Mouse (Mus musculus) CD4-positive, CD25-positive, alpha-beta regulatory T cell, adult 2 months (primary cell): ENCODE results near the gene Mgp.

Source experiments
- DNase-seq: peaks from one replicate; pipeline ENCODE4 v3.0.0-alpha.2; 2012; ENCODE audit warnings: low read depth, low spot score

Mgp gene

DNA sequence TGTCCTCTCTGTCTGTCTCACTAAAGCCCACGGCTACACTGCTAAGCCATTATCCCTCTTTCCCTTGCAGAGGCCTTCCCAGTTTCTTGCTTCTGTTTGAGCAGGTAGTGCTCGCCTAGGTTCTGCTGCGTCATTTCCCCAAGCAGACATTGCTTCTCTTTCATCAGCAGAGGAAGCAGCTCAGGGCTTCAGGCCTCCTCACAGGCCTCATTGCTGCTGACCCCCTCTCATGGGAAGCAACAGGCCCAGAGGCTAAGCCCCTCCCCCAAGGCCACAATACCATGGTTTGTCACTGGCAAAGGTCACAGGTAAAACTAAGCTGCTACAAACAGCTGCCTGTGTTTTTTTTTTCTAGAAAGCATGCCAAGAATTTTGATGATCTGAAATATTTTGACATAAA lies 22.9 kb downstream of the Mgp start:
- DNase-seq: peak; percentile 40

DNA sequence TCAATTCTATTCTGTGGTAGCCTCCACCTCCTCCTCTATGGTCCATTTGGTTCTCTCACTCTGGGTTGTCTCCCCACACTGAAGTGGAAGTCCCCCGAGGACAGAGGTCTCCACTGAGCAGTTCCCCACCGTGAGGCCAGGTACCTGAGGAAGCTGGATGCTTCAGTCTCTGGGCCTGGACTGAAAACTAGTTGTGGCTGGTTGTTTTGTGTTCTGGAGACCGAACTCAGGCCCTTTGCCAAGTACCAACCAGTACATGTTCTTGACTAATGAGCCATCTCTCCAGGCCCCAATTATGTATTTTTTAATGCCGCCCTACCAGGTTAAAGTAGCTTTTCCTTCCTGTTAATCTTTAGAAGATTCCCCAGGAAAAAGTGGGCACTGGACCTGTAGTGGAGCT lies 23.3 kb downstream of the Mgp start:
- DNase-seq: no peak

DNA sequence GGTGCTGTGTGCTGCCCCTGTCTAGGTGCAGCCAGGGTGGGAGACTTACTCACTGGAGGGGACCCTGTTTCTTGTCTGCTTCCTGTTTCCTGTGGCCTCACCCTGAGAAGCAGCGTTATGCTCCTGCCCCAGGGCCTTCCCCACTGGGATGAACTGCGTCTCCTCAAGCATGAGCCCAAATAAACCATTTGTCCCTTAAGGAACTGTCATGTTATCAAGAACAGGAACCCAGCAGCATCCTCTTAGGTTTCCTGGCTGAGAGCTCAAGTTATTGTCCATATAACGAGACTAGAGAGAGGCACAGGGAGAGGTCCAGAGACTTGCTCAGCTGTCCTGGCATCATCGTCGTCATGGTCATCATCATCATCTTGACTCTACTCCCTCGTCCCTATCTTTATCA lies 25.4 kb downstream of the Mgp start:
- no peak for DNase-seq

DNA sequence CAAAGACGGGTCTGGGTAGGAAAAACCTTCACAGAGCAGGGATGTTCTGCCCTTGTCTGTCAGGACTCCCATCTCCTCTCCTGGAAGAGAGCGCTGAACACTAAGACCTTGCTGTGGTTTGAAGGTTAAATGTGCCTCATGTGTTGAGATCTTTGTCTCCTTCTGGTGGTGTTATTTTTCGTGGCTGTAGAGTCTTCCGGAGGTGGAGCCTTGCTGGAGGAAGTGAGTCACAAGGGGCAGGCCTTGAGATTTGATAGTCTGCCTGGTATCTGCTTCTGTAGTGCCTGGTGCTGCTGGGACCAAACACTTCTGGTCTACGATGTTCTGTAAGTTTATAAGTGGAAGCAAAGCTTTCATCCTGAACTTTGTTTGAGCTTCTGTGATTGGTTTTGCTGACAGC lies 26.7 kb downstream of the Mgp start:
- no peak for DNase-seq

DNA sequence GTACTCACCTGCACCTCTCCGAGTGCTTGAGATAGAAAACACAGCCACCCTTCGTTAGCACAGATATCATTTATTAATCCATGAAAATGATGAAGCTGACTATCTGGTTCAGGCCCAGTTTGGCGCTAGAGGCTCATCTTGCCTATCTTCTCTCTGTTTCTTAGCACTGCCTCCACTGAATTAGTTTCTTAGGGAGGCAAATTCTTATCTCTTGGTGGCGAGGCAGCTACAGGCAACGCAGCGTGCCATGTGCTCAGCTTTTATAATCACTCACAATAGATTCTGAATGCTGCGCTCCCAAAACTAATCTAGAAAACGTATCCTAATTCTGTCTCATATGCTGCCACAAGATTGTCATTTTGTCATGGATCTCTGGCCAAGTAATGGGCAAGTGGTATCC lies 27.2 kb downstream of the Mgp start:
- DNase-seq: no peak

DNA sequence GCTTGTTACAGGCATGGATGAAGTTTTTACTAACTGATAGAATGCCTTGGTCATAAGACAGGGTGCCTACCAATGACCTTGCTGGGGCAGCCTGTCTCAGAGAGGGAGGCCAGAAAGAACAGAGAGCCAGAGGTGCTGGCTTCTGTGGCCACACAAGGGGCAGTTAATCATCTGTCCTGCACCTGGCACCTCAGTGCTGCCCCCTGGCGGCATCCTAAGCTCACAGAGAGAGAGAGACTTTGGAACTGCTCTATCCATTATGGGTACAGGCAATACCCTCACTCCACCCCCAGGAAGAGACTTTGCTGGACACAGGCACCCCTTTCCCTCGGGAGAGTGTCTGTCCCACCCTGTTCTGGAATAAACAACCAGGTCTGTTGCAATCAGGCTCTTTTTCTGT lies 27.8 kb downstream of the Mgp start:
- peak; percentile 78 for DNase-seq

DNA sequence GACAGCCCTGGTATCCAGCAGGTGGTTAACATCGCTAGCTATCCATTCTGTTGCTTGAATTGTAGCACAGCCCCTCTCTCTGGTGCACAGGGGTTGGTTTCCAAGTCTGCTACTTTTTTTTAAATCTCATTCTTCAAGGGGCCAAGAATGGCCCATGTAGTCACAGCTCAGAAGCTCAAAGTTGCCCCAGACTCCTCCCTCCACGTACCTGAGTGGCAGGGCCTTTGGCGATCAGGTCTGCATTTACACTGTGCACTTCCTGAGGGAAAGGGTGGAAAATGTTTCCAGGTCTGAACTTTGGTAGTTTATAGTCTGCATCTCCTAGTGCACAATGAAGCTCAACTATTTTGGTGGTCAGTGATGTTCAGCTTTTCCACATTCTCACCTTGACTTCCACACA lies 28.4 kb downstream of the Mgp start:
- DNase-seq: no peak

DNA sequence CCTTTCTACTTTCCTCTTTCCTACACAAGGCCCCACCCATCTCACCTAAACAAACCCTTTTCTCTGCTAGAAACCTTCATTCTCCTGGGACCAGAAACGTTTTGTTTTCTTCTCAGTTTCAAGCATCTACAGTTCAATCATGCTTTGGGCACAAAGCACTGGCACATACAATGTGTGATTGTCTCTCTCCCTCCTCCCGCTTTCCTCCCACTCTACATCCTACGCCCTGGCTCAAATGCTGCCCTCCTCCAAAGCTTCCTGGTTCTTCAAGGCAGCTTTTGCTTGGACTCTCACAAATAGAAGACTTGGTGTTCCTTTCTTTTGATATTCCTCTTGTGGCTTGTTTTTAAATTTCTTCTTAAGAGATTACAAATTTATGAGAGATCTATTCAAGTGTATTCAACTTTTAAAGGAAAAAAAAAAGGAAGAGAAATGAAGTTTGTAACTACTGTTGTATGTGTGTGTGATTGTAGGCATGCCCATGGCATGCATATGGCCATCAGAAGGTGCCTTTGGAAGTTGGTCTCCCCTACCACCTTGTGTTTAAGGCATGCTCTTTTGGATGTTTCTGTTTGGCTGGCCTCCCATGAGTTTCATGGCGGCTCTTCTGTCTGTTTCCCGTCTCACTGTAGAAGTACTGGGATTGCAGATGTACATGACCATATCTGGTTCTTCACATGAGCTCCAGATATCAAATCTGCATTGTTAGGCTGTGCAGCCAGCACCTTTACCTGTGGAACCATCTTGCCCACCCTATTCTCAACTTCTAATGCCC lies 29.7 kb downstream of the Mgp start:
- DNase-seq: no peak

DNA sequence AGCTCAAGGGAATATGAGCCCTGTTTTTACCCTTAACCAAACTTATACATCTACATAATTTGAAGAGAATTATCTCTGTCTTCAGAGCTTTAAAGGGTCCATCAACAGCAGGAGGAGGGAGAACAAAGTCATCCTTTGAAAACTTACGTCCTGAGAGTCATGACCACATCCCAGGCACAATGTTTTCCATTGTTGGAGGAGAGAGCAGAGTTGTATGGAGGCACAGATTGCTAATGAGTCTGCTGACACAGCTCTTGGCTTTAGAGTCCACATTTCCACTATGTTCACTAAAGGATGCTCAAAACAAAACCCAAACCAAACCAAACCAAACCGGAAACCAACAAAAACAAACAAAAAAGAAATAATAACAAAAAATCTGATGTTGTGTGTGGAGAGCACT lies 30.7 kb downstream of the Mgp start:
- DNase-seq: no peak

DNA sequence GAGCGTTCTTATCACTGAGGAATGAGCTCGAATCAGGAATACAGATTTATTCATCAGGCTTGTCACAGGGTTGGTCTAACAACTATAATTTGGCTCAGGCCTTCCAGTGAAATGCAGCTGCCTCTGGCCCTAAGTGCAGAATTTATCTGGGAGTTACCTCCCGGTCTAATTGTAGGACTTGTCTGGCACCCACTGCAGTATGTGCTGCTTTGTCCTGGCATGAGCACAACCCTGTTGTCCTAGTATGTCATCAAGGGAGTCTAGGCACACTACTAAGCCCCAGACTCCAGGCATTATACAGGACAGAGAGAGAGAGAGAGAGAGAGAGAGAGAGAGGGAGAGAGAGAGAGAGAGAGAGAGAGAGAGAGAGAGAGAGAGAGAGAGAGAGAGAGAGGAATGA lies 38.3 kb downstream of the Mgp start:
- DNase-seq: no peak

DNA sequence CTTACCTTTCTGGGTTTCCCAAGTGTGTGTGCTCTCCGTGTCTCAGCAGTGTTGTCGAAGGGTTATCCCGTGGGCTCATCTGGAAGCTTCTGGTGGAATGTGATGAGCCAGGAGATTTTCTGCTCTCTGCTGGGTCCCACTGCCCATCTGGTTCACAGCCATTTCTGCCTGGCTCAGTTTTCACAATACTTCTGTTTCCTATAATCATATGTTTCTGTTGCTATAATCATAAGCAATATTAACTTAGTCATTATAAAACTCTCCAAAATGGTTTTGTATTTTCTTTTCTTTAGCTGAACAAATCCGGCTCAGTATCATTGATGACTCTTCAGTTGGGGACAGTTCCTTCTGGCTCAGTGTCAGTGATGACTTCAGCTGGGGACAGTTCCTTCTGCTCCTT lies 40.3 kb downstream of the Mgp start, which contains the start of gene Smco3:
Gene Smco3 (minus strand): TSS at position 101 of the 400 bp plus-strand sequence.
- DNase-seq: no peak

DNA sequence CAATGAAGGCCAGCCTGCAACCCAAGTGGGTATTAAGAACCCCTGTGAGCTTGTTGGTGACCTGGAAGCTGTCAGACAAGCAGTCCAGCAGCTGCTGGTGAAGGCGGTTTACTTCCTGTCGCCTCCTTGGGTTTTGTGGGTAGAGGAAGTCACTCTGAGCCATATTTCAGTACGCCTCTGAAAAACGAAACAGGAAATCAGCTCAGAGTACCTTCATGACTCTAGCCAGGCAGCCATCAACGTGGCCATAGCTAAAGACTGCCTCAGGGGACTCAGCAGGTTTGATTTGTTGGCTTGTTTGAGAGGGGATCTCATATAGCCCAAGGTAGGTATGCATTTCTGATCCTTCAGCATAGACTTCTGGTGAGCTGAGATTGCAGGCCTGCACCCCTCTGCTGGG lies 43.9 kb downstream of the Mgp start:
- peak; percentile 62 for DNase-seq

DNA sequence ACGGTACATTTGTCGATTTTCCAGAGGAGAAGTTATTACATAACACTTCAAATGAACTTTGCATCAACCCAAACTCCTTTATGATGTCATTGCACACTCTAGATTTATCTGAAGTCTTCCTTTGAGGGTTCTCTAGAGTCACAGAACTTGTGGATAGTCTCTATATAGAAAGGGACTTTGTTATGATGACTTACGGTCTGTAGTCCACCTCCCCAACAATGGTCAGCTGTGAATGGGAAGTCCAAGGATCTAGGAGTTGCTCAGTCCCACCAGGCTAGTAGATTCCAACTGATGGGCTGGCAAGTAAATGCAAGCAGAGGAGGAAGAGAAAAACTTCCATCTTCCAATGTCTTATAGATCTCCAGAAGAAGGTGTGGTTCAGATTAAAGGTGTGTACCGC lies 46.9 kb downstream of the Mgp start:
- no peak for DNase-seq

DNA sequence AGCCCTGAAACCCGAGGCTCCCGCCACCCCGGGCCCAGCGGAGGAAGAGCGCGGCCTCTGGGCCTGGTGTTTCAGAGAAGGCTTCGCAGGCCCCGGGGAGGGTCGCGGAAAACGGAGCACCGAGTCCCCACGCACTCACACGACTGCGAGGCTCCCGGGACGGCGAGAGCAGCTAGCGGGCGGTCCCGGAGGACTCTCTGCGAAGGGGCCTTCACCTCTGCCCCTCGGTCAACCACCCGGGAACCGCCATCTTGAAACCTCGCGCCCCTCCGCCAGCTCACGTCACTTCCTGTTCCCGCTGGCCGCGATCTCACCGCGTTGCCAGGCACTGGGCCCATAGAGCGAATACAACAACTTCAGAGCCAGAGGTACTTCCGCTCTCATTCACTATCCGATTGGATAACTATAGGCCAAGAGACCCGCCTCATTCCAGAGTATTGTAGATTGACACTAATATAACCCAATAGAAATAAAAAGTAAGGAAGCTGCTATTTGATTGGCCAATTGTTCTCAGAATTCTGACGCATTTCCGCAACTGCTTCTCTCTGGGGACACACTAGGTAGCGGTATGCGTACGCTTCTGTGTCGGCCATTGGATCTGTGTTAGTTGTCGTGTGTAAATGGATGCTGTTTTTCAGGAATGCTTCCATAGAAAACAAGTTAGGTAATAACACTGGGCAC lies 47.6 kb downstream of the Mgp start, which contains the start of gene Wbp11:
Gene Wbp11 (minus strand): TSS at position 353 of the 681 bp plus-strand sequence.
- peak; percentile 97 for DNase-seq

DNA sequence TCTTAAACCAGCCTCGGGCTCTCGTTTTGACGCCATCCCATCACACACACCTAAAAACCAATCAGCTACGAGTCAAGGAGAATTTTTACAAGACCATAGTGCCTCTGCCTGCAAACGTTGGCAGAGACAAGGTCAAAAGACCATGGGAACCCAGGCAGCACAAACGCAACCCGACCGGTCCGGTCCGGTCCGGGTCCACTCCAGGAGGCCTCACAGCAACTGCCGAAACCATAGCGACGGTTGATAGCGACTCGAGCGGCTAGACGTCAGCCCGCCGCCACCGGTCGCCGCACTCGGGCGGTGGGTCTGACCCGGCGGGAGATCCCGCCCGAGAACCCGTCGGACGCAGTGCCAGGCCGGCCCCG lies 48.1 kb downstream of the Mgp start, which contains the start of gene BC049715:
Gene BC049715 (plus strand): TSS at position 111 of the 365 bp plus-strand sequence.
- DNase-seq: no peak

DNA sequence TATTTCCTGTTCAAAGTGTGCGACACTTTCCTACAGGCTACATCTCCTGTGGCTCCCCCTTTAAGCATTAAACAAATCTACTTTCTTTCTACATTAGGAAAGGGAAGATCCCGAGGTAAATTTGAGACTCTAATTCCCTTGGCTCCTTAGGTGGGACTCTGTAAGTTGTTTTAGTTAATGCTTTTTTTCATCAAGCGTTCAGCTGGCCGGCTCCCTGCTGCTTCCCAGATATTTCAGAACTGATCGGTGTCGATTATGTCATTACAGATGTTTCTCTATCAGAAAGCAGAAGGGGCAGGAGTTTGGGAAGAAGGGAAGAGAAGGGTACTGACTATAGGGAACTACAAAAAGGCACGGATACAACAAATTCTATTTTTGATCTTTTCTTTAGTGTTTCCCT lies 48.5 kb downstream of the Mgp start:
- DNase-seq: no peak

DNA sequence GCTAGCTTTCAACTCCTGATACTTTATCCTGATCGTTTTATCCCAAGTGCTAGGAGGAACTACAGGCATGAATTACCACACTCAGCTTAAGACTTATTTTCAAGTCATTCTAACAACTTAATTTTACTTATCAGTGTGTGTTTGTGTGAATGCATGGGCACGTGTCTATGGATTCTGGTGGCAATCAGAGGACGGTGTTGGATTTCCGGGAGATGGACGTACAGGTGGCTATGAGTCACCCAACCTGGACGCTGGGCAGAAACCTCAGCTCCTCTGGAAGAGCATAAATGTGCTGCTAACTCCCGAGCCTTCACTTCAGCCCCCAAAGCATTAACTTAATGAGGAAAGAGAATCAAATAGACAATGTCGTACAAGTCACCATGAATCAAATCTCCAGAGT lies 50.6 kb downstream of the Mgp start:
- DNase-seq: no peak
